Mouse (Mus musculus): Measurements from ENCODE around the gene Mdp1. TPM values are rescaled to one million over a fixed set of nuclear protein-coding genes. Genes with fewer than 3 reads are reported as not detected.

The Mdp1 gene
- polyA plus RNA-seq, 1 experiment from 2014 or later = 100 TPM

GRCm38 (mm10) chr14:55642679-55643059 lies 17.6 kb downstream of the Mdp1 start:
- Histone ChIP-seq H3K9me3 (ENCODE audit: control insufficient read depth, low read length) (no peaks in the 10 kb centered on the region), H3K36me3 (ENCODE audit: control insufficient read depth, insufficient read depth, low read length) (peaks cover 61% of the 10 kb centered on the region), H3K27ac (replicated peaks in 1 of 2; ENCODE audit: control insufficient read depth in 1 of 2, insufficient read depth in 1 of 2, low read depth in 2 of 2, low read length in 2 of 2) (peak overlapping the region; percentile 78 to 94), H3K4me3 (ENCODE audit: control insufficient read depth in 1 of 2, insufficient read depth in 1 of 2, low read depth in 1 of 2, low read length in 2 of 2) (peak overlapping the region; percentile 61 to 70), H3K4me2 (ENCODE audit: low read length) (peak overlapping the region; percentile 80), H3K27me3 (ENCODE audit: control insufficient read depth, insufficient read depth, low read length) (no peaks in the 10 kb centered on the region), H3K4me1 (ENCODE audit: control insufficient read depth in 2 of 2, insufficient read depth in 2 of 2, low read length in 2 of 2) (peaks cover 11 to 19% of the 10 kb centered on the region in 2 experiments), H3K9ac (ENCODE audit: low read length) (peak overlapping the region; percentile 81)
- WGBS = 21% methylated on average over 8 of the region's 8 CpGs
- ATAC-seq (ENCODE audit: insufficient number of reproducible peaks, insufficient read depth, low FRiP score, low read depth) = peak; percentile 25; the same call in 1 of the 2 replicates

- no peak overlapping the region for H3K4me2 ChIP-seq (ENCODE audit: low read length)
- H3K9me3 ChIP-seq (ENCODE audit: control insufficient read depth, low read length) = no peaks in the 10 kb centered on the region
- no peak overlapping the region for H3K4me3 ChIP-seq (ENCODE audit: control insufficient read depth in 1 of 2, insufficient read depth in 1 of 2, low read depth in 1 of 2, low read length in 2 of 2)
- peaks cover 11 to 19% of the 10 kb centered on the region in 2 experiments for H3K4me1 ChIP-seq (ENCODE audit: control insufficient read depth in 2 of 2, insufficient read depth in 2 of 2, low read length in 2 of 2)
- H3K27ac ChIP-seq (replicated peaks in 1 of 2; ENCODE audit: control insufficient read depth in 1 of 2, insufficient read depth in 1 of 2, low read depth in 2 of 2, low read length in 2 of 2) = no peak overlapping the region
- H3K9ac ChIP-seq (ENCODE audit: low read length) = no peak overlapping the region
- no peaks in the 10 kb centered on the region for H3K27me3 ChIP-seq (ENCODE audit: control insufficient read depth, insufficient read depth, low read length)
- no peak for ATAC-seq (ENCODE audit: insufficient number of reproducible peaks, insufficient read depth, low FRiP score, low read depth)
- 92% methylated on average over 13 of the region's 13 CpGs for WGBS
- peaks cover 63% of the 10 kb centered on the region for H3K36me3 ChIP-seq (ENCODE audit: control insufficient read depth, insufficient read depth, low read length)
These were observed 19.0 kb downstream of the Mdp1 start for GRCm38 (mm10) chr14:55641291-55641690.

- Histone ChIP-seq H3K36me3 (ENCODE audit: control insufficient read depth, insufficient read depth, low read length) (peaks cover 62% of the 10 kb centered on the region), H3K4me3 (ENCODE audit: control insufficient read depth in 1 of 2, insufficient read depth in 1 of 2, low read depth in 1 of 2, low read length in 2 of 2) (no peak overlapping the region), H3K4me2 (ENCODE audit: low read length) (no peak overlapping the region), H3K27me3 (ENCODE audit: control insufficient read depth, insufficient read depth, low read length) (no peaks in the 10 kb centered on the region), H3K9me3 (ENCODE audit: control insufficient read depth, low read length) (no peaks in the 10 kb centered on the region), H3K27ac (replicated peaks in 1 of 2; ENCODE audit: control insufficient read depth in 1 of 2, insufficient read depth in 1 of 2, low read depth in 2 of 2, low read length in 2 of 2) (no peak overlapping the region), H3K9ac (ENCODE audit: low read length) (no peak overlapping the region), H3K4me1 (ENCODE audit: control insufficient read depth in 2 of 2, insufficient read depth in 2 of 2, low read length in 2 of 2) (peaks cover 11 to 22% of the 10 kb centered on the region in 2 experiments)
- ATAC-seq (ENCODE audit: insufficient number of reproducible peaks, insufficient read depth, low FRiP score, low read depth) = no peak
- WGBS = 95% methylated on average over 14 of the region's 14 CpGs
These were observed 19.5 kb downstream of the Mdp1 start for GRCm38 (mm10) chr14:55640816-55641215.

GRCm38 (mm10) chr14:55637795-55638194 lies 22.5 kb downstream of the Mdp1 start, which contains the start of gene Gm49378:
Gene Gm49378, minus strand, starts transcription at chr14:55637895.
- H3K4me2 ChIP-seq (ENCODE audit: low read length) = no peak within 1 kb of the TSS
- H3K36me3 ChIP-seq (ENCODE audit: control insufficient read depth, insufficient read depth, low read length) = peaks cover 76% of the 10 kb centered on the region
- H3K9ac ChIP-seq (ENCODE audit: low read length) = no peak within 1 kb of the TSS
- no peaks in the 10 kb centered on the region for H3K27me3 ChIP-seq (ENCODE audit: control insufficient read depth, insufficient read depth, low read length)
- WGBS = 97% methylated on average over 9 of the region's 9 CpGs
- H3K9me3 ChIP-seq (ENCODE audit: control insufficient read depth, low read length) = no peaks in the 10 kb centered on the region
- no peak within 1 kb of the TSS for H3K4me3 ChIP-seq (ENCODE audit: control insufficient read depth in 1 of 2, insufficient read depth in 1 of 2, low read depth in 1 of 2, low read length in 2 of 2)
- H3K4me1 ChIP-seq (ENCODE audit: control insufficient read depth in 2 of 2, insufficient read depth in 2 of 2, low read length in 2 of 2) = peaks cover 5 to 15% of the 10 kb centered on the region in 2 experiments
- no peak for ATAC-seq (ENCODE audit: insufficient number of reproducible peaks, insufficient read depth, low FRiP score, low read depth)
- no peak within 1 kb of the TSS for H3K27ac ChIP-seq (replicated peaks in 1 of 2; ENCODE audit: control insufficient read depth in 1 of 2, insufficient read depth in 1 of 2, low read depth in 2 of 2, low read length in 2 of 2)

GRCm38 (mm10) chr14:55635523-55636007 lies 24.7 kb downstream of the Mdp1 start, which contains the start of gene Ipo4:
Gene Ipo4, minus strand, starts transcription at chr14:55635957.
- Histone ChIP-seq H3K27me3 (ENCODE audit: control insufficient read depth, insufficient read depth, low read length) (no peaks in the 10 kb centered on the region), H3K9me3 (ENCODE audit: control insufficient read depth, low read length) (no peaks in the 10 kb centered on the region), H3K4me2 (ENCODE audit: low read length) (peak within 1 kb of the TSS; percentile 97), H3K4me3 (ENCODE audit: control insufficient read depth in 1 of 2, insufficient read depth in 1 of 2, low read depth in 1 of 2, low read length in 2 of 2) (peak within 1 kb of the TSS; percentile 75), H3K4me1 (ENCODE audit: control insufficient read depth in 2 of 2, insufficient read depth in 2 of 2, low read length in 2 of 2) (peaks cover 0 to 8% of the 10 kb centered on the region in 2 experiments; a peak in 2 of 4 replicates), H3K9ac (ENCODE audit: low read length) (peak within 1 kb of the TSS; percentile 88), H3K36me3 (ENCODE audit: control insufficient read depth, insufficient read depth, low read length) (peaks cover 85% of the 10 kb centered on the region), H3K27ac (replicated peaks in 1 of 2; ENCODE audit: control insufficient read depth in 1 of 2, insufficient read depth in 1 of 2, low read depth in 2 of 2, low read length in 2 of 2) (peak within 1 kb of the TSS; percentile 47 to 71)
- 2% methylated on average over 23 of the region's 33 CpGs for WGBS
- ATAC-seq (ENCODE audit: insufficient number of reproducible peaks, insufficient read depth, low FRiP score, low read depth) = peak; percentile 61

GRCm38 (mm10) chr14:55634874-55635522 lies 25.3 kb downstream of the Mdp1 start:
- ATAC-seq (ENCODE audit: insufficient number of reproducible peaks, insufficient read depth, low FRiP score, low read depth) = 0 out of 2 replicates have a peak, but pooled peaks have one; percentile 2
- peak overlapping the region; percentile 88 for H3K9ac ChIP-seq (ENCODE audit: low read length)
- no peaks in the 10 kb centered on the region for H3K27me3 ChIP-seq (ENCODE audit: control insufficient read depth, insufficient read depth, low read length)
- peak overlapping the region; percentile 97 for H3K4me2 ChIP-seq (ENCODE audit: low read length)
- H3K4me1 ChIP-seq (ENCODE audit: control insufficient read depth in 2 of 2, insufficient read depth in 2 of 2, low read length in 2 of 2) = peaks cover 0 to 8% of the 10 kb centered on the region in 2 experiments; a peak in 2 of 4 replicates
- no peaks in the 10 kb centered on the region for H3K9me3 ChIP-seq (ENCODE audit: control insufficient read depth, low read length)
- H3K27ac ChIP-seq (replicated peaks in 1 of 2; ENCODE audit: control insufficient read depth in 1 of 2, insufficient read depth in 1 of 2, low read depth in 2 of 2, low read length in 2 of 2) = peak overlapping the region; percentile 47 to 71
- H3K4me3 ChIP-seq (ENCODE audit: control insufficient read depth in 1 of 2, insufficient read depth in 1 of 2, low read depth in 1 of 2, low read length in 2 of 2) = peak overlapping the region; percentile 75
- H3K36me3 ChIP-seq (ENCODE audit: control insufficient read depth, insufficient read depth, low read length) = peaks cover 85% of the 10 kb centered on the region
- 3% methylated on average over 23 of the region's 23 CpGs for WGBS

- Histone ChIP-seq H3K4me2 (ENCODE audit: low read length) (no peak overlapping the region), H3K9ac (ENCODE audit: low read length) (no peak overlapping the region), H3K4me1 (ENCODE audit: control insufficient read depth in 2 of 2, insufficient read depth in 2 of 2, low read length in 2 of 2) (peaks cover 4 to 6% of the 10 kb centered on the region in 2 experiments; a peak in 2 of 4 replicates), H3K9me3 (ENCODE audit: control insufficient read depth, low read length) (no peaks in the 10 kb centered on the region), H3K27me3 (ENCODE audit: control insufficient read depth, insufficient read depth, low read length) (no peaks in the 10 kb centered on the region), H3K4me3 (ENCODE audit: control insufficient read depth in 1 of 2, insufficient read depth in 1 of 2, low read depth in 1 of 2, low read length in 2 of 2) (no peak overlapping the region), H3K27ac (replicated peaks in 1 of 2; ENCODE audit: control insufficient read depth in 1 of 2, insufficient read depth in 1 of 2, low read depth in 2 of 2, low read length in 2 of 2) (no peak overlapping the region), H3K36me3 (ENCODE audit: control insufficient read depth, insufficient read depth, low read length) (peaks cover 100% of the 10 kb centered on the region)
- no peak for ATAC-seq (ENCODE audit: insufficient number of reproducible peaks, insufficient read depth, low FRiP score, low read depth)
- 53% methylated on average over 5 of the region's 5 CpGs for WGBS
These were observed 31.0 kb downstream of the Mdp1 start for GRCm38 (mm10) chr14:55629312-55629711.
